Mouse (Mus musculus) heart, postnatal 25 days (tissue): Measurements from ENCODE around the gene Top3a. TPM values are rescaled to one million over a fixed set of nuclear protein-coding genes. Genes with fewer than 3 reads are reported as not detected.
"Not testable (repeated sequence)": the region's sequence is repeated elsewhere in the genome, so short reads cannot be mapped to it uniquely, and the experiment has no call there.

ENCODE experiments used
- DNase-seq: peaks from one replicate; pipeline ENCODE4 v3.0.0; 2022; ENCODE audit warnings: low spot score
- intact Hi-C: fragments of 180-260 bp; cut with DNase I; formaldehyde crosslinking; loops from one replicate; pipeline ENCODE4 v1.15.1; 2025
- total RNA-seq, 2 experiments: library from RNA; stranded (reverse); gene quantifications; 2 replicates each; pipeline ENCODE4 v1.2.3; 2021

Top3a gene
- total RNA-seq = 1 to 10 TPM; 4.1 to 4.2 TPM

DNA sequence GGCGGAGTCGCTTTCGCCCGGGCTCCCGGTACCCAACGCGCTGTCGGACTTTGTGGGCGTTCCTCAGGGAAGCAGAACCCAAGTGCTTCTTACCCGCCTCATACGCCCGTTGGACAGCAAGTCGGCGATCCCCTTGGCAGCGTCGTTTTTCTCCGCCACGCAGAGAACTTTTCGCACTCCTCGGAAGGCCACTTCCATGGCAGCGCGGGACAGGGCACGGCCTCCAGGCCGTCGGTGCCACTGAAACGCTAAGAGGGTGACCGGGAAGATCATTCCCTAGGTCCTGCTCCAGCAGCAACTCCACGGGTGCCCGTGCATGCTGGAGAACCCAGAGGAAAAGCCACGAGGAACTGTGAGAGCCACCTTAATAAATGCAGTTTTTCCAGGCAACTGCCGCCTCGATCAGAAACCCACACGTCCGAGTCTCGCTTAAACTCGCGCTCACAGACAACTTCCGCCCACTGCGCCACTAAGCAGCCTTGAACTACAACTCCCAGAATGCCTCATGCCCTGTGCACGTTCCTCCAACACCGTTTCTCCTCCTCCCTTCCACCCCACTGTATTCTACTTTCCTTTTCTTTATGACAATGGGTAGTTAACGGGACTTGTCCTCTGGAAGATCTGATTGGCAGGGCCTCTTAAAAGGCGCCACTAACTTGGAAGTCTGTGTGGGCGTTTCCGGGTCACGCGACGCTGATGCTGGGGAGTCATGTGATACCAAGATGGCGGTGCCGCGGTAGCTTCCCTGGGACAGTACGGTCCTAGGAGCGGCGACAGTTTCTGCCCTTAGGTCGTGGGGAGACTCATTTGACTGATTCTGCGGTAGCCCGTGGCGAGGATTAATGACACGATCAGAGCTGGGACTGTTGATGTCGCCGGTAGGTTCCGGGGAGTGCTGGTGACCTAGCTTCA, at the start of gene Top3a, which contains the start of gene Smcr8:
TSS of gene Top3a (minus strand) at position 537 of the 912 bp plus-strand sequence.
TSS of gene Smcr8 (plus strand) at position 696 of the 912 bp plus-strand sequence.
- DNase-seq = peak; percentile 77
- intact Hi-C loops = loop anchor here (2.0 to 5.0 kb wide), 4 partner anchors 48 to 240 kb away; partner anchors contain the start of genes Alkbh5, Mief2 and Tmem11

DNA sequence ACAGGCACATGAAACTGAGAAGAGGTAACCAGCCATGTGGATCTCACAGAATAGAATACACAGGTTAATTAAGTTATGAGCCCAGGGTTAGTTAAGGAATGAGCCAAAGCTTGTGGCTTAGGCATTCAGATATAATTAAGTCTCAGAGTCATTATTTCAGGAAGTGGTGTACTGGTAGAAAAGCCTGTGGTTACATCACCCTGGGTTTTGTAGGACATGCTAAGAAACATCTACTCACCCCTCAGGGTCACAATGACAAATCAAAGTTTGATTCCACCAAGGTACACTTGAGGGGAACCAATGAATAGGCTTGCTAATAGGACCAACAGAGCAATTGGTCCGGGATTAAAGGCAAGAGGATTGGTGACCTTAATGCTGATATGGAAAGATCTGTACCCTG, 49.5 kb upstream of the Top3a start:
- intact Hi-C loops = loop anchor here (1.0 to 5.0 kb wide), 2 partner anchors 129 to 265 kb away; partner anchors contain the start of gene Llgl1
- no peak for DNase-seq

DNA sequence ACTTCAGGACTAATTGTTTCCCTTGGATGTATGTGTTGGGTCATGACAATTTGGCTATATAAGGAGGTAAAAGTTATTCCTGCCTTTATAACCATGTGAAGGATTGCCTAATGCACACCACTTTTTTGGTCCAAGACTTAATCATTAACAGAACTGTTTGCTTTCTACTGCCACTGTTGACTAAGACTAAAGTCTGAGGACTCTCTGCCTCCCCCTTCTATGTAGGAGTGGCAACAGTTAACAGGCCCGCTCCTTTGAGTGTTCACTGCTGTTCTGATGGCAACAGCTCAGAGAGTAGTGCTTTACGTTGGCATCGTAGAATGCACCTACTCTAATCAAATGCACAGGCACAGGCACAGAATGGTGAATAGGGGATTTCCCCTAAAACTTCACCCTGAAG, 48.0 kb upstream of the Top3a start:
- DNase-seq = no peak
- intact Hi-C loops = loop anchor here (5.0 kb wide), 1 partner anchor 128 kb away; the partner anchor contains the start of gene Llgl1

DNA sequence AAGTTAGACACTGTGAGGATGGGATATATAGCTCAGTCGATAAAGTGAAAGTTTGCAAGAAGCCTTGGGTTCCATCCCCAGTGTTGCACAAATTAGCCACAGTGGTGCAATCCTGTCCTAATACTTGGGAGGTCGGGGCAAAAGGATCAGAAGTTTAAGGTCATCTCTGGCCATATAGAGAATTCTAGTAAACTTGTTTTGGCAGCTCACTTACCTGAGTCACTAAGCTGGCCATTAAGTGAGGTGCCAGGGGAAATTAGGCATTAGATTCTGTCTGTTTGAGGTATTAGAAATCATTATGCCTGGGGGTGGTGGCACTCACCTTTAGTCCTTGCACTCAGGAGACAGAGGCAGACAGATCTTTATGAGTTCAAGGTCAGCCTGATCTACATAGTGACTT, 46.6 kb upstream of the Top3a start:
- intact Hi-C loops = no loop called here
- no peak for DNase-seq

DNA sequence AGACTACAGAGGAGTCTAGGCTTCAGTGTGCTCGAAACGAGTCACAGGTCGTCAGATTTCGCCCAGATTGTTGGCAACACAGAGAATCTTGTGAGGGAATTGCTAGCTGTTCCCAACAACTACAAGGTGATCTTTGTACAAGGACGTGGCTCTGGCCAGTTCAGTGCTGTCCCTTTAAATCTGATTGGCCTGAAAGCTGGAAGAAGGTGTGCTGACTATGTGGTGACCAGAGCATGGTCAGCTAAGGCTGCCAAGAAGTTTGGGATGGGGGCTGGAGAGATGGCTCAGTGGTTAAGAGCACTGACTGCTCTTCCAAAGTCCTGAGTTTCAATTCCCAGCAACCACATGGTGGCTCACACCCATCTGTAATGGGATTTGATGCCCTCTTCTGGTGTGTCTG, 39.2 kb upstream of the Top3a start:
- DNase-seq = no peak
- intact Hi-C loops = no loop called here

DNA sequence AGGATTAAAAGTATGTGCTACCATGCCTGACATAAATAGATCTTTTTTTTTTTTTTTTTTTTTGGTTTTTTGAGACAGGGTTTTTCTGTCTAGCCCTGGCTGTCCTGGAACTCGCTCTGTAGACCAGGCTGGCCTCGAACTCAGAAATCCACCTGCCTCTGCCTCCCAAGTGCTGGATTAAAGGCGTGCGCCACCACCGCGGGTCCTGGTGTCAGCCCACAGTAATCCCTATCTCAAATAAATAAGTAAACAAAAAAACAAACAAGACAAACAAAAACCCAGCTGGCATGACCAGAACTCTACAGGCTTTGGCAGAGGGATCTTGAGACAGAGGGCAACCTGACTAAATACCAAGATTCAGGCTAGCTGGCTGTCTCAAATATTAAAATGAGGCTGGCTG, 34.5 kb upstream of the Top3a start, which contains the start of gene Shmt1:
TSS of gene Shmt1 (minus strand) at position 101 of the 400 bp plus-strand sequence.
- intact Hi-C loops, DNase-seq: not testable (repeated sequence)

DNA sequence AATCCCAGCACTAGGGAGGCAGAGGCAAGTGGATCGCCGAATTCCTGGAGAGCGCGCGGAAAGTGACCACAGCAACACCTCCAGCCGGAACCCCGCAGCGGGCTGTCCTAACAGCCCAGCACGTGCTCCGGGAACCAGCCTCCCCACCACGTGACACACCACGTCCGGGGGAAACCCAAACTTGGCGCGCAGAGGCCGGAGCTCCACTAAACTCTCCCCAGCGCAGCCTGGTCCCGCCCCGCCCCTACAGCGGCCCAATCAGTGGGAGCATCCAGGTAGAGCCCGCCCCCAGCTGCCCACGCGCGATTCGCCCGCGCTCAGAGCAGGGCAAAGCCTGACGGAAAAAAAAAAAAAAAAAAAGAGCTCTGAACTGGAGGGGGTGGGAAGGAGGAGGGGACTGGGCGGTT, 33.9 kb upstream of the Top3a start:
- peak; percentile 90 for DNase-seq
- intact Hi-C loops = no loop called here

DNA sequence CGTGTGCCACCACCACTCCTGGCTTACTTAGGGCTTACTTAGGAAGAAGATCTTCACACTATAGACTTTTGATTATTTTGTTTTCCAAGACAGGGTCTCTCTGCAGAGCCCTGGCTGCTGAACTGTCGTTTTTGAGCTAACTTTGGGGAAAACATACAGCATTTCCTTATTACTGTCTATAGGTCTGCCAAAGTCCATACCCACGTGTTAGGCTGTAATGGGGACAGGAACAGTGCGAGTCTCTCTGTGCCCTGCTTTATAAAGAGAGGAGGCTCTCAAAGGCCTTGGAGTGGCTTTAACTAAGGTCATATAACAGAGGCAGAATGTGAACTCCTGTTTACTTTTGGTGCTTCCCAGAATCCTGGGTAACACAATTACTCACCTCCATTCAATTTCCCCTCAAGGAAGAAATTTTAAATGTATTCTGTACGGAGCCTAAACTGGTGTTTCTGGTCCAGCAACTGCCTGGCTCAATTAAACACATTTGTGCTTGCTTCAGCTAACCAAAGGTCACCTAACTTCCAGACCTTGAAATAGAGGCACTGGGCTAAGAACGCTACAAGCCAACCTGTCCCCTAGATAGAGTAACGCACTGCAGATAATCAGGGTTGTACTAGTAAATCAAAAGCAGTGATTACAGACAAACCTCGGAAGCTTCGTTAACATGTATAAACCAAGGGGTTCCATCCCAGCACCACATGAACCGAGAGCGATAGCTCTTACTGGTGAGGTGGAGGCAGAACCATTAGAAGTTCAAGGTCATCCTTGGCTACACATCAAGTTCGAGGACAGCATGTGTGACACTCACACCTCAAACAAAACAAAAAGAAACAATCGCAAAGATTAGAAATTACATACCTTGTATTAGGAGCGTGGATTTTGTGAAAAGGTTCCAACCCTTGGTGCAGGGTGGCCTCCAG, 33.1 kb upstream of the Top3a start:
- intact Hi-C loops = no loop called here
- no peak for DNase-seq

DNA sequence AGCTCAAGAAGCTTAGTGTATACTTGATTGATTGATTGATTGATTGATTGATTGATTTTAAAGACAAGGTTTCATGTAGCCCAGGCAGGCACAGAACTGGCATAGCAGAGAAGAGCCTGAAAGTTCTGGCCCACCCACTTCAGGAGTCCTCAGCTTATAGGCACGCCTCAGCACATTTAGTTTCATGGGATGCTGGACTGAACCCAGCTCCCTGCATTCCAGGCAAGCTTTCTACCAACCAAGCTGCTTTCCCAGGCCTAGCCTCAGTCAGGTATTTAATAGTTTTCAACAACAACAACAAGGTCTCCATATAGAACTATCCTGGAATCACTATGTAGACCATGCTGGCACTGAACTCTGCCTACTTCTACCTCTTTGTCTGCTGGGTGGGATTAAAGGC, 32.4 kb upstream of the Top3a start:
- intact Hi-C loops = no loop called here
- no peak for DNase-seq

DNA sequence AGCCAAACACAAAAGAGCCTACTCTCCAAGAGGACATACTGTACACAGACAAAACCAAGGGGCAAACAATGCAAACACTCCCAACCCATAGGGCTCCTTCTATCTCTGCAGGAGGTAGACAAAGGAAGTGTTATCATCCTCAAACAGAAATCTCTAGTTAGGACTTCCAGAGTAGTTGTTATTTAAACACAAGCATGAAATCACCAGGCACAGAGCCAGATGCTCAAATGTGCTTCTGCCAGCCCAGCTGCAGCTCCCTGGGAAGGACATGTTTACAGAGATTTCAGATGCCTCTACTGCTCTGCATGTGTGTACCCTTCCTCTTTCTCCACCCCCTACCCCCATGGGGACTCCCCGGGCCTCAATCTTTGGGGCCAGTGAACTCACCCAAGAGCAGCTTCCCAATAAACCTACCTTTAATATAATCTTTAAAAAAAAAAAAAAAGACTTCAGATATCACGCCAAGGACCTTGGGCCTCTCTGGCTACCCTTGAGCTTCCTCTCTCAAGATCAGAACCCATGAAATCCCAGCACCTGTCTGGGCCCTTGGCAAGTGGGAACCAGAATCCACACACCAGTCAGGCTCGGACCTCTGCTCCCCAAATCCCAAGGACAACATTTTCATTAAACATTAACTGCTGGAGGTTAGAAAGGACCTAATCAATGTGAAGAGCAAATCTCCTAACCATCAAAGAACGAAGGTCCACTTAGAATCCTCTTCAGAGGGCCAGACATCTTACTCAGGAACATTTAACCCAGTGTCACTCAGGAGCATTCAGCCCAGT, 31.3 kb upstream of the Top3a start:
- no peak for DNase-seq
- intact Hi-C loops = no loop called here

DNA sequence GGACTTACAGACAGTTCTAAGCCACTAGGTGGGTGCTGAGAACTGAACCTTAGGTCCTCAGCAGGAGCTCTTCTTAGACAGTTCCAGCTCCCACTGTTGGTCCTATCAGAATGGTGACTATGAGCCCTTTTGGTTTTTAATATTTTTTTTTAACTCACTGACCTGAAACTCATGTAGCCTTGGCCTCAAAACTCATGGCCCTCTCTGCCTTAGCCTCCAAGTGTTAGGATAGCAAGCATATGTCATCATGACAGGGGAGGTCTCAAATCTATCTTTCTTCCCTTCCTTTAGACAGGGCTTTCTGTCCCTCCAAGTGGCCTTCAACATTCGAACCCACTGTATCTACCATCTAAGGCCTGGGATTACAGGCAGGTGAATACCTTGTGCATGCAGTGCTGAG, 23.7 kb upstream of the Top3a start:
- DNase-seq = no peak
- intact Hi-C loops = no loop called here

DNA sequence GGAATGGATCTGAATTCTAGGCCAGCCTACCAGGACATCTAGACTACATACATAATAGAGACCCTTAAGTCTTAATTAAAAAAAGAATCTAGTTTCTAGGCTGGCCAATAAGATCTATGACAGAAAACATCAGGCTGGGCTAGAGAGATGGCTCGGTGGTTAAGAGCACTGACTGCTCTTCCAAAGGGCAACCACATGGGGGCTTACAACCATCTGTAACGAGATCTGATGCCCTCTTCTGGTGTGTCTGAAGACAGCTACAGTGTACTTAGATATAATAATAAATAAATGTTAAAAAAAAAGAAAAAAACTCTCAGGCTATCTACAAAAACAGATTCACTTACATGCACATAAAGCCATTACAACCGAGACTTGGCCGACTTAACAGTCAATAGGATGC, 22.8 kb upstream of the Top3a start:
- no peak for DNase-seq
- intact Hi-C loops = no loop called here

DNA sequence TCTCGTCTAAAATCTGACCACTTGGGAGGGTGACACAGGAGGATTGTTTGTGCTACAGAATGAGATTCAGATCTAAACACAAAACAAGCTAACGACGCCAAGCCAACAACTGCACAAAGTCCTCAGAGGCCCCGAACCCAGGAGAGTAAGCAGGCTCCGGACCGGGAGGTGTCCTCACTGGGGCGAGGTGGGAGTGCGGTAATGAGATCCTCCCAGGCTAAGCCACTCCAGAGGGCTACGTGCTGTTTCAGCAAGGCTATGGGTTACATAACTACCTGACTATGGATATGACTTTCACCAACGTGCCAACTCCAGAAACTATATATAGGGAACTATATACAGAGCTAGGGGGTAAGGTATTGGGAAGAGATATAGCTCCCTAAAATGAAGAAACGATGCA, 19.2 kb upstream of the Top3a start:
- no peak for DNase-seq
- intact Hi-C loops = no loop called here

DNA sequence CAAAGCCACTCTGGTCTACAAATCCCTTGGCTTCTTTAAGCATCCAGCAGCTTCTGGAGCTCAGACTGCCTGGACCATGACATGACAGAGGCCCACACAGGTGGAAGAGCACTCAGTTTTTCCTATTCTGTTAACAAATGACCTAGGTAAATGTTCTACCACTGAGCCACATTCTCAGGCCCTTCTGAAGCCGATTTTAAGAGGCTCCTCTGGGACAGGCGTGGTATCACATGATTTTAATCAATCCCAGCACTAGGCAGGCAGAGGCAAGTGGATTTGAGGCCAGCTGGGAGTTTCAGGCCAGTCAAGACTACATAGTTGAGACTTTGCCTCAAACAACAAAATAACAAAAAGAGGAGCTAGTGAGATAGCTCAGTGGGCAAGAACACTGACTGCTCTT, 13.3 kb upstream of the Top3a start:
- intact Hi-C loops = no loop called here
- no peak for DNase-seq

DNA sequence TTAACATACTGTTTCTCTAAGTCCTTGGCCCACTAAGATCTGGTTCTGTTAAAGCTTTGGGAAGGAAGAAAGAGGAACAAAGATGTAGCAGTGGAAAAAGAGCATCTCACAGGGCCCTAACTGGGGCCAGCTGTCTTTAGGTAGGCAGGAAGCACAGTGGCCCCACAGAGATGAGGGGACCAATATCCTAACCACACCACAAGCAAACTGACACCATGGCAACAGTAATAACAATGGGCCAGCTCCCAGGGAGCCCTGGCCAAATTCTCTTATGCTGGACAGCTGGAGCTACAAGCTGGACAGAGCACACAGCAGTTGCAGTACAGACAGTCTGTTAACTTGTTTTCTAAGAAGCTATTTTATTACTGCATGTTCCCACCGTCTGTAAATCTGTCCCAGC, 10.4 kb upstream of the Top3a start:
- intact Hi-C loops = no loop called here
- DNase-seq = peak; percentile 48

DNA sequence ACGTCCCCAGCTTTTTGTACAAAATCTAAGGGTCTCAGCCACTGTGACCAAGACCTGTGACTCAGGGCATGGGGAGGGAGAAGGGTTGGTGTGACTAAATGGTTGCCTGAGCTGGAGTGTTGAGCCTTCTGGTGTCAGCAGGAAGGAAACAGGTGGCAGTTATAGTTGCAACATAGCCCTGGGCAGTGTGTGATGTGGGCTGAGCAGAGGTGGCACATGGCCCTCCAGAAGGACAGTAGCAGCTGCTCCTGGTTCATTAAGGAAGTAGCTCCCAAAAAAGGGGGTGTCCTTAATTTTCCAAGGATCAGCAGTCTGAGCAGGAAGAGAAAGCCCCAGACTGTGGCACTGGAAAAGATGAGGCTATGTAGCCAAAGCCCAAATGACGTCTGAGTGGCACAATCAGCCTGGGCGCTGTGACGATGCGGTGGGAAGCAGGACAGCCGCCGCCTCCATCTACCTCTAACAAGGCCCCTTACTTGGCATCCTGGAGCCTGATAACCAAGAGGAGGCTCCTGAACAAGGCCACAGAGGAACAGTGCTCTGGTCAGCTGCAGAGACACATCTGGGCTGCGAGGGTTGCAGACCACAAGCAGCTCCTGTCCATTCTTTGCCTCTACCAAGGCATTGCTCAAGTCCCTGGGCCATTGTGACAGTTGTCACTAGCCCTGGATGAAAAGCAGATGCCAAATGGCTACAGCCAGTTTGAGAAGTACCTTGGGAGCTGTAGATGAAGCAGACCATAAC, 7.2 kb upstream of the Top3a start:
- no peak for DNase-seq
- intact Hi-C loops = no loop called here

DNA sequence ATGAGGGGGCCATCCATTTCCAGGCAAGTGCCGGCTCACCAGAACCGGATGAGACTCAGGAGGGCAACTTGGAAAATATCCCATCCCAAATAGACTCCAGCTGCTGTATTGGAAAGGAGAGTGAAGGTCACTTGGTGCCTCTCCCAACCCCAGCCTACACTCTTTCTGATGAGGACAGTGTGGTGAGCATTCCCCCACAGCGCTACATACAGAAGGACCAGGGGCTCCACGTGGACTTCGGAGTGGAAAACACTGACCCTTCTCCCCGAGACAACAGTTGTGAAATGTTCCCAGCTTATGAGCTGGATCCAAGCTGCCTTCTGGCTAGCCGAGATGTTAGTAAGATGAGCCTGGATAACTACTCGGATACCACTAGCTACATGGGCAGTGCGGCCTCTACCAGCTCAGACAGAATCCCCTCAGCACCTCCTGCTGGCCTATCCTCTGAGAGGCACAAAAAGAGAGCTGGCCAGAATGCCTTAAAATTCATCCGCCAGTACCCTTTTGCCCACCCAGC, 2.6 kb upstream of the Top3a start:
- DNase-seq = no peak
- intact Hi-C loops = loop anchor here (2.0 to 5.0 kb wide), 4 partner anchors 53 to 242 kb away; partner anchors contain the start of genes Alkbh5 and Tmem11

DNA sequence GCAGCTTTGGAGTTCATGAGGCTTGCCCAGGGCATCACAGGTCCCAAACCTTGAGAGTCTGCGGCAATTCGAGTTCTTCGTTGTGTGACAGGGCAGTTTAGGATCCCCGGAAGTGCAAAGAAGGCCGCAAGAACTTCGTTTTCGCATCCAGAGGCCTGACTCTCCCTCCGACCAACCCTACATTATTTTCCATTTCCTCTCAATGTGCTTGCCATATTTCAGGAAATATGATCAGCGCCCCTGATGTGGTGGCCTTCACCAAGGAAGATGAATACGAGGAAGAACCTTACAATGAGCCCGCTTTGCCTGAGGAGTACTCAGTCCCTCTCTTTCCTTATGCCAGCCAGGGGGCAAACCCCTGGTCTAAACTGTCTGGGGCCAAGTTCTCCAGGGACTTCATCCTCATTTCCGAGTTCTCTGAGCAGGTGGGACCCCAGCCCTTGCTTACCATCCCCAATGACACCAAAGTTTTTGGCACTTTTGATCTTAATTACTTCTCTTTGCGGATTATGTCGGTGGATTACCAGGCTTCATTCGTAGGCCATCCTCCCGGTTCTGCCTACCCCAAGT, 721 bp upstream of the Top3a start:
- intact Hi-C loops = loop anchor here (2.0 to 5.0 kb wide), 5 partner anchors 49 to 241 kb away; partner anchors contain the start of genes Alkbh5, Mief2 and Tmem11

More for the DNA sequence above, 721 bp upstream of the Top3a start:
- no peak for DNase-seq
